8 mouse cellular contexts compared by ENCODE assay signal in genomic region chr1:165779954-165780585, GRCm38 (mm10). TPM values are rescaled to one million over a fixed set of nuclear protein-coding genes. Genes with fewer than 3 reads are reported as not detected.
DNase-seq lines count a peak whose midpoint lies in the region; ATAC-seq and TF ChIP-seq lines count a peak whose summit lies in the region.

No protein-coding gene starts in this region.

- peak; percentile 33; a peak in 3 of 4 replicates for ATAC-seq in hematopoietic stem cell, adult 5-6 weeks (replicated peaks in 1 of 2; ENCODE audit: insufficient read depth in 1 of 2, low FRiP score in 2 of 2, low TSS enrichment in 1 of 2, low read depth in 1 of 2, poor library complexity in 2 of 2, severe bottlenecking in 2 of 2)
- peak; percentile 53 for ATAC-seq in liver, embryonic 14.5 days (ENCODE audit: insufficient read depth)

- no peak for TF ChIP-seq EP300 in liver, embryonic 14.5 days (IDR thresholded peaks at IDR 0.05; ENCODE audit: low read depth)

- H3K9me3 ChIP-seq in liver, embryonic 14.5 days (ENCODE audit: control insufficient read depth, low read length) = no peaks in the 10 kb centered on the region

- no peak overlapping the region for H3K27ac ChIP-seq in testis, adult 2 months (ENCODE audit: control insufficient read depth, insufficient read depth, low read depth, low read length)
- H3K27ac ChIP-seq in liver, embryonic 14.5 days = no peak overlapping the region

- no peak for TF ChIP-seq CTCF in testis, adult 2 months (IDR thresholded peaks at IDR 0.05; ENCODE audit: control insufficient read depth, insufficient read depth, insufficient replicate concordance, low read depth, low read length)
- TF ChIP-seq CTCF in liver, embryonic 14.5 days (IDR thresholded peaks at IDR 0.05; ENCODE audit: low read depth) = peak; percentile 27; the same call in 1 of the 2 replicates

- WGBS in liver, embryonic 14.5 days (ENCODE audit: insufficient replicate concordance) = 4% methylated on average over 13 of the region's 13 CpGs

- no peaks in the 10 kb centered on the region for H3K27me3 ChIP-seq in testis, adult 2 months (ENCODE audit: control insufficient read depth, insufficient read depth, low read length)
- no peaks in the 10 kb centered on the region for H3K27me3 ChIP-seq in liver, embryonic 14.5 days (ENCODE audit: control insufficient read depth, insufficient read depth, low read length)

- no peaks in the 10 kb centered on the region for H3K36me3 ChIP-seq in testis, adult 2 months (ENCODE audit: control insufficient read depth, insufficient read depth, low read length)
- peaks cover 4% of the 10 kb centered on the region for H3K36me3 ChIP-seq in liver, embryonic 14.5 days (replicated peaks; ENCODE audit: control insufficient read depth, insufficient read depth, low read depth)

- no peak for TF ChIP-seq POLR2A in testis, adult 2 months (IDR thresholded peaks at IDR 0.05; ENCODE audit: control insufficient read depth, low read depth, low read length)

- H3K9ac ChIP-seq in liver, embryonic 14.5 days (replicated peaks) = peak overlapping the region; percentile 61

- peaks cover 8% of the 10 kb centered on the region for H3K4me1 ChIP-seq in testis, adult 2 months (ENCODE audit: control insufficient read depth, insufficient read depth, low read length)
- peaks cover 0 to 10% of the 10 kb centered on the region in 2 experiments; a peak in 2 of 4 replicates for H3K4me1 ChIP-seq in liver, embryonic 14.5 days (replicated peaks; ENCODE audit: control insufficient read depth in 2 of 2, insufficient read depth in 2 of 2, low read length in 1 of 2)

- DNase-seq in testis, postnatal 14 days (ENCODE audit: low spot score) = no peak
- peak; percentile 56 for DNase-seq in brain, embryonic 18.5 days (ENCODE audit: low read depth, low spot score)
- DNase-seq in liver, embryonic 14.5 days (ENCODE audit: low read depth in 3 of 3, low spot score in 3 of 3) = no peak
- peak; percentile 78 for DNase-seq in retina, embryonic 14.5 days (ENCODE audit: low spot score)
- no peak for DNase-seq in urinary bladder, postnatal 4 days (ENCODE audit: low spot score in 2 of 2)
- no peak for DNase-seq in cerebellum, adult 11 months

- peak overlapping the region; percentile 86 for H3K4me2 ChIP-seq in liver, embryonic 14.5 days (ENCODE audit: low read depth)

- peak overlapping the region; percentile 33 for H3K4me3 ChIP-seq in testis, adult 2 months (ENCODE audit: control insufficient read depth, low read depth, low read length)
- H3K4me3 ChIP-seq in liver, embryonic 14.5 days (ENCODE audit: insufficient read depth in 1 of 2, low read depth in 2 of 2, low read length in 2 of 2) = peak overlapping the region; percentile 55 to 60

RNA-seq across cellular contexts. Expression of gene Cd247, which starts 8.4 kb away (rescaled TPM):
- polyA plus RNA-seq in testis, adult 2 months (2012; rRNA removed) = 16.6 and 17.2 TPM in 2 replicates
- 3.6 and 7.2 TPM in 2 replicates for total RNA-seq in hematopoietic stem cell, adult 5-6 weeks (2017)
- 0.04 and 0.07 TPM in 2 replicates for polyA plus RNA-seq in liver, embryonic 14.5 days (2012; rRNA removed)
- 0.16 and 0.47 TPM in 2 replicates for polyA plus RNA-seq in liver, embryonic 14.5 days (2014; fragmentation: Nextera tagmentation; extraction: Ambion mirVana)

RNA-seq across cellular contexts. Expression of gene Creg1, which starts 16.5 kb away (rescaled TPM):
- 30.4 and 36.9 TPM in 2 replicates for polyA plus RNA-seq in testis, adult 2 months (2012; rRNA removed)
- 118 and 127 TPM in 2 replicates for total RNA-seq in hematopoietic stem cell, adult 5-6 weeks (2017)
- polyA plus RNA-seq in liver, embryonic 14.5 days (2012; rRNA removed) = 81.8 and 106 TPM in 2 replicates
- polyA plus RNA-seq in liver, embryonic 14.5 days (2014; fragmentation: Nextera tagmentation; extraction: Ambion mirVana) = 369 and 390 TPM in 2 replicates

Comparison
In these comparisons a context has a peak if more than half of its experiments do, and no peak if none do; other contexts are left out.
1. DNase-seq: peak in brain, embryonic 18.5 days (single experiment) and retina, embryonic 14.5 days (single experiment); none in testis, postnatal 14 days (single experiment), liver, embryonic 14.5 days (0 of 3), urinary bladder, postnatal 4 days (0 of 2) and cerebellum, adult 11 months (single experiment).
2. RNA of gene Cd247, which starts 8.4 kb away (polyA plus RNA-seq): 16.6 to 17.2 TPM in testis, adult 2 months; 0.04 to 0.47 TPM in liver, embryonic 14.5 days; every median in the first group is over 10 times any median in the second.